Mouse (Mus musculus): ENCODE results near the gene Cyp2s1.

DNA sequence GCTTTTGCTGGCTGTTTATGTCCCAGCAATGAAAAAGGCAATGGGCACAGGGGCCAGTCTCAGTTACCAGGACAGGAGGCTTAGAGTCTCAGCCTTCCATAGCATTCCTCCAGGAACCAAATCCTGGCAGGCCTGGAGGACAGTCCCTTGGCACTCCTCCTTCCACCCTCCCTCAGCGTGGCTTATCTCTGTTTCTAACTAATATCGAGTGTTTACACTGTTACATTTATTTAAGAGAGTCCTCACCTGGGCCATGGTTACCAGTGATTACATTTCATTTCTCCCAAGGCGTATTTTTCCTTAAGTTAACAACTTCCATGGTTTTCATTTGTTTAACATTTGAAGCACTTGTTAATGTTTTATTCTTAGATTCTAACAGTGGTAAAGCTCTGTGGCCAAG, 28.2 kb upstream of the Cyp2s1 start:
- TF ChIP-seq CTCF (IDR thresholded peaks at IDR 0.05; ENCODE audit: borderline replicate concordance, control insufficient read depth, extremely low read depth, insufficient read depth, low read length, poor library complexity) (no peak), POLR2A (IDR thresholded peaks at IDR 0.05; ENCODE audit: control insufficient read depth, extremely low read depth, insufficient read depth, low read length, poor library complexity) (no peak)

All from thymus, adult 2 months (tissue).